In the genomic region with DNA sequence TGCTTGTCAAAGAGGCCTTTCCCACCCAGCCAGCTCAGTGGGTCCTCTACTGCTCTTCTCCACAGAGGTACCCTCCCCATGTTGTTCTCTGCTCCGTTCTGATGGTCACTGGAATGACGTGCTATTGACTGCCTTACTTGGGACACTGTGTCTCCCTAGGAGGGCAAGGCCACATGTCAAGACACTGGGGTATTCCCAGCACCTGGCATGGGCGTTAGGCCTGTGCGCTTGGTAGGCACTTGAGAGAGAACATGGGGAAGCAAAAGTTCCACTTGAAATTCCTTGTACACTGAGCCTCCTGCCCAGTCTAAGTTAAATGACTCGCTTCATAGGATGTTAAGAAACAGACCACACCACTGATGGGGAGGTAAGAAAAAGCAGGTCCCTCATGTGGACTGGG, we compare ENCODE assay signal across 17 mouse cellular contexts. TPM values are rescaled to one million over a fixed set of nuclear protein-coding genes. Genes with fewer than 3 reads are reported as not detected.
"Had no signal": no experiment of that assay in that cellular context is flagged by ENCODE, and none has a peak within 500 bp of the region (broad histone marks: within the 10 kb centered on the region; RNA-seq: fewer than 3 reads in every experiment).

No protein-coding gene starts in this region.

- H3K27ac ChIP-seq: hindbrain, postnatal 0 days; limb, embryonic 10.5 days; limb, embryonic 13.5 days; liver, embryonic 13.5 days; midbrain, embryonic 10.5 days; midbrain, embryonic 13.5 days had no signal

- H3K9ac ChIP-seq: limb, embryonic 13.5 days; liver, embryonic 13.5 days; midbrain, embryonic 13.5 days had no signal

- ATAC-seq: hindbrain, postnatal 0 days; inflammation-experienced regulatory T-cells, adult 6 months; midbrain, embryonic 13.5 days; midbrain, embryonic 16.5 days had no signal

- H3K4me3 ChIP-seq: limb, embryonic 10.5 days; limb, embryonic 13.5 days; liver, embryonic 13.5 days; megakaryocyte, embryonic 14.5 days; midbrain, embryonic 10.5 days; midbrain, embryonic 13.5 days; myocyte had no signal

- H3K9me3 ChIP-seq: limb, embryonic 10.5 days; limb, embryonic 13.5 days; liver, embryonic 13.5 days; megakaryocyte, embryonic 14.5 days; midbrain, embryonic 10.5 days; midbrain, embryonic 13.5 days had no signal

- H3K36me3 ChIP-seq: limb, embryonic 10.5 days; limb, embryonic 13.5 days; midbrain, embryonic 10.5 days; midbrain, embryonic 13.5 days had no signal

- H3K4me2 ChIP-seq: limb, embryonic 13.5 days; liver, embryonic 13.5 days; midbrain, embryonic 13.5 days had no signal

- DNase-seq: kidney, adult 11 months; kidney, adult 9 months; kidney, postnatal 14 days; kidney, postnatal 4 days; liver, embryonic 13.5 days; thymus, adult 18-20 months; thymus, postnatal 36 days had no signal

RNA-seq across cellular contexts. Expression of a gene that starts 51.9 kb away (rescaled TPM):
- polyA plus RNA-seq: small intestine, adult 2 months had no signal
